Mouse (Mus musculus) midbrain, embryonic 14.5 days (tissue): ENCODE data around the gene Hapln2. TPM values are rescaled to one million over a fixed set of nuclear protein-coding genes. Genes with fewer than 3 reads are reported as not detected.
A peak's percentile ranks its signal among the peaks of the same experiment; 100 is the strongest.

ENCODE experiments used
- ATAC-seq: fragments of 200-750 bp; cut with Nextera tagmentation; 2 replicates; pipeline ENCODE4 v1.8.0; 2017; ENCODE audit warnings: moderate number of reproducible peaks, moderate library complexity; ENCODE audit not compliant: low FRiP score, low TSS enrichment
- DNase-seq: peaks from one replicate; pipeline ENCODE4 v3.0.0-alpha.2; 2015
- H3K27ac ChIP-seq: fragments of 300-500 bp; sonication (generic); replicated peaks from 2 replicates; pipeline ENCODE4 v1.5.1; 2014; ENCODE audit warnings: mild to moderate bottlenecking, low read depth, low read length, moderate library complexity
- H3K27me3 ChIP-seq: fragments of 300-500 bp; sonication (generic); 2 replicates; pipeline ENCODE4 v1.6.1; 2014; ENCODE audit warnings: low read length, control low read depth, mixed read lengths; ENCODE audit not compliant: control insufficient read depth, insufficient read depth
- H3K36me3 ChIP-seq: fragments of 300-500 bp; sonication (generic); 2 replicates; pipeline ENCODE4 v1.6.1; 2014; ENCODE audit warnings: low read length, control low read depth; ENCODE audit not compliant: control insufficient read depth, insufficient read depth
- H3K4me1 ChIP-seq: fragments of 300-500 bp; sonication (generic); 2 replicates; pipeline ENCODE4 v1.6.1; 2014; ENCODE audit warnings: mild to moderate bottlenecking, antibody characterized with exemption, low read length, control low read depth; ENCODE audit not compliant: control insufficient read depth, insufficient read depth
- H3K4me2 ChIP-seq: fragments of 300-500 bp; sonication (generic); 2 replicates; pipeline ENCODE4 v1.6.1; 2014; ENCODE audit warnings: mild to moderate bottlenecking, low read length, moderate library complexity
- H3K4me3 ChIP-seq: fragments of 300-500 bp; sonication (generic); replicated peaks from 2 replicates; pipeline ENCODE4 v1.5.1; 2014; ENCODE audit warnings: low read depth, low read length
- H3K9ac ChIP-seq: fragments of 300-500 bp; sonication (generic); replicated peaks from 2 replicates; pipeline ENCODE4 v1.6.1; 2014; ENCODE audit warnings: mild to moderate bottlenecking, low read length, moderate library complexity
- H3K9me3 ChIP-seq: fragments of 300-500 bp; sonication (generic); 2 replicates; pipeline ENCODE4 v1.6.1; 2016; ENCODE audit warnings: low read length, control low read depth, mixed read lengths; ENCODE audit not compliant: control insufficient read depth
- WGBS: fragments of 180-500 bp; shearing (Covaris S2); extraction: QIAGEN DNeasy Blood & Tissue Kit; methylation state at CpG from one replicate; pipeline ENCODE4 v1.1.7; 2014; 5-methylcytosine and 5-hydroxymethylcytosine counted together
- polyA plus RNA-seq: library from polyadenylated mRNA; unstranded; fragments of >200 nt; fragmentation: Nextera tagmentation; extraction: Ambion mirVana; gene quantifications from 2 replicates; pipeline ENCODE4 v1.2.1, GENCODE M21; 2014

Gene Hapln2
- polyA plus RNA-seq, 1 experiment from 2014 or later = 0.57 TPM

- Histone ChIP-seq H3K4me3 (no peak overlapping the region), H3K9me3 (no peaks in the 10 kb centered on the region), H3K4me2 (no peak overlapping the region), H3K9ac (no peak overlapping the region), H3K36me3 (peaks cover 30% of the 10 kb centered on the region), H3K27ac (no peak overlapping the region), H3K4me1 (no peaks in the 10 kb centered on the region), H3K27me3 (no peaks in the 10 kb centered on the region)
- DNase-seq (no peak), ATAC-seq (no peak)
- 96% methylated on average over 3 of the region's 3 CpGs for WGBS
These were observed 22.1 kb upstream of the Hapln2 start for GRCm38 (mm10) chr3:88049532-88049931.

DNA sequence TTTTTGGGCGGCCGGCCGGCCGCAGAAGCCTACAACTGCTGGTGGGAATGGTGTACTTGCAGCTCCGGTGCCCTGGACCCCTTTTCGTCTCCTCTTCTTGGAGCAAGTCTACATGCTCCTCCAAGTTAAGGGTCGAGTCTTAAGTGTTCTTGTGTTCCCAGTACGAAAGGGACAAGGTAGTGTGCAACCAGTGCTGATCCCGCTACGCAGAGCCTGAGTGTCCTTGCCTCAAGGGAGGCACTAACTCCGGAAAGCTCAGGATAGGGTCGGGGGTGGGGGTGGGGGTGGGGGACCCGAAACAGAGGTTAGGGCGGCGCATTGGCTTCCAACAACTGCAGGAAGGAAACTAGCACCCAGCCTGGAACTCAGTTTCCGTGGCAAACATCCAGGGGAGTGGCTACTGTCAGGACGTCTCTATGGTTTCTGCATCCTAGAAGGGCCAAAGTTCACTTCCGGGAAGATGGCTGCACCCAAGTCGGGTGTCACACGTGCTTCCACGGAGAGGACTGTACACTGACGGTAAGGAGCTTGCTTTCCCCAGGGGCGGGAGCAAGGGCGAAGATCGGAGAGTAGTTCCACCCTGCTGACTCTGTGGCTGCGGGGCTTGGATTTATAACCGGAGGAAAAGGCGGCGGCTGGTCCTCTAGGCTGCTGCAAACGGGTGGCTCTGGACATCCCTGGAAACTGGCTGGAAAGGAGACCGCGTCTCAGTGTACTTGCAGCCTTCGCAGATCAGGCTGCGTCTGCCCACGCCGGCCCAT, 15.5 kb upstream of the Hapln2 start, which contains the start of gene Gpatch4:
Gene Gpatch4, plus strand, starts transcription at position 448 of the 761 bp plus-strand sequence.
- WGBS = 10% methylated on average over 36 of the region's 36 CpGs
- Histone ChIP-seq H3K4me2 (peak within 1 kb of the TSS; percentile 61), H3K4me1 (peaks cover 9% of the 10 kb centered on the region), H3K9ac (peak within 1 kb of the TSS; percentile 38), H3K27me3 (no peaks in the 10 kb centered on the region), H3K4me3 (peak within 1 kb of the TSS; percentile 63), H3K36me3 (no peaks in the 10 kb centered on the region), H3K27ac (no peak within 1 kb of the TSS), H3K9me3 (no peaks in the 10 kb centered on the region)
- ATAC-seq (peak; percentile 77; the same call in 1 of the 2 replicates), DNase-seq (peak; percentile 98)

- ATAC-seq (no peak), DNase-seq (no peak)
- Histone ChIP-seq H3K27me3 (no peaks in the 10 kb centered on the region), H3K4me1 (no peaks in the 10 kb centered on the region), H3K9ac (no peak overlapping the region), H3K27ac (no peak overlapping the region), H3K36me3 (no peaks in the 10 kb centered on the region), H3K4me2 (no peak overlapping the region), H3K9me3 (no peaks in the 10 kb centered on the region), H3K4me3 (no peak overlapping the region)
- WGBS = 69% methylated on average over 1 of the region's 1 CpGs
These were observed 8.3 kb upstream of the Hapln2 start for GRCm38 (mm10) chr3:88035561-88036293.

- H3K4me2 ChIP-seq = no peak overlapping the region
- ATAC-seq (no peak), DNase-seq (no peak)
- H3K9ac ChIP-seq = no peak overlapping the region
- no peak overlapping the region for H3K4me3 ChIP-seq
- no peaks in the 10 kb centered on the region for H3K27me3 ChIP-seq
- no peak overlapping the region for H3K27ac ChIP-seq
- no peaks in the 10 kb centered on the region for H3K4me1 ChIP-seq
- H3K36me3 ChIP-seq = no peaks in the 10 kb centered on the region
- WGBS = 77% methylated on average over 5 of the region's 5 CpGs
- H3K9me3 ChIP-seq = no peaks in the 10 kb centered on the region
These were observed 6.1 kb upstream of the Hapln2 start for GRCm38 (mm10) chr3:88033506-88033905.

DNA sequence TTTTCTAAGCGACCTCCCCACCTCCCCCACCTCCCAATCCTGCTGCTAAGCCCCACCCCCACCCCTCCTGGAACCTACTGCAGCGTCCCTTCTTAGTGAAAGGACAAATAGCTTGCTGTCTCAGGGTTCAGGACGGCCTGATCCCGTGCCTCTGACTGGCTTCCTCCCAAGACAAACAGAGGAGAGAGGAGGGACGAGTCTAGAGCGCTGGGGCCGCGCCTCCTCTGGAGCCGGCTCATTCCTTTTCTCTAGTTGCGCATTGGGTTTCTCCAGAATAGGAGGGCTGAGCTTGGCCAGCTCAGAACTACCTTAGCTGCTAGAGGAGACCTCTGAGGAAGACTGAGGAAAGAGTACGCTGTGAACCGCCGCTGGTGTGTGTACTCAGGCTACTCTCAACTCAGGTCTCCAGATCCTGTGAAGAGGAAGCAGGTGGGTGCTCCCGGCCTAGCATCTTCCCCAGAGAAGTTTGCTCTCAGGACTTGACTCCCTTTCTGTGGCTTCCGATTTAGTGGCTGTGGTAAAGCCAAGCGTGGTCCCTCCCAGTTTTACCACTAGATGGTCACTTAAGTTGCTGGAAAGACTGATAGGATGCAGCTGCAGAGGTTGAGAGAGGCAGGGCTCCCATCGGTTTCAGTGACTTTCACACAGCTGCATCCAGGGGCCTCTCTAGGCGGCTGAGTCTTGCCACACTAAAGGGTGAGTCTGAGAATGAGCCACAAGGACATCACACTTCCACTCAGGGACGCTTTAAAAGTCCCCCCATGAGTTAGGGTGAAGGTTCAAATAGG, 3.4 kb upstream of the Hapln2 start:
- ATAC-seq (no peak), DNase-seq (peak; percentile 8)
- Histone ChIP-seq H3K4me2 (no peak overlapping the region), H3K27ac (no peak overlapping the region), H3K27me3 (peaks cover 1% of the 10 kb centered on the region), H3K36me3 (no peaks in the 10 kb centered on the region), H3K9me3 (peaks cover 7% of the 10 kb centered on the region; the same call in 1 of the 2 replicates), H3K4me1 (no peaks in the 10 kb centered on the region), H3K4me3 (no peak overlapping the region), H3K9ac (no peak overlapping the region)
- WGBS = 16% methylated on average over 19 of the region's 19 CpGs

DNA sequence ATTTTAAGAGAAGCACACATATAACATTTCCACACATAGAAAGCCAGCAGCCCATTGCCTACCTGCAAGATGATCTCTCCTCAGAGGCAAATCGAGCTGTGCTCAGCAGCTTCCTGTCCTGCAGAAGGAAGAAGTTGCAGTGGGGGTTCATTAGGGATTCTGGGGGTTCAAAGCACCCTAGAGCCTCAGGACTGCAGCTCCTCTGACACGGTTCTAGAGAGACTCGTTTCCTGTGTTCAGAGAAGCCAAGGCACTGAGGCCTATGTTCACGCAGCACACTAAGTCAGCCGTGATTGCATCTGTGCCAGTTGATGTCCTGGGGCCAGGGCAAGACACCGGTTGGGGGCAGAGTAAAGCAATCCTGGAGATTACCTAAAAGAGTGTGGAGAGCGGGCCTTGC, 560 bp downstream of the Hapln2 start:
- no peaks in the 10 kb centered on the region for H3K36me3 ChIP-seq
- no peak overlapping the region for H3K4me2 ChIP-seq
- peaks cover 7% of the 10 kb centered on the region; the same call in 1 of the 2 replicates for H3K9me3 ChIP-seq
- 71% methylated on average over 7 of the region's 7 CpGs for WGBS
- H3K27me3 ChIP-seq = peaks cover 41% of the 10 kb centered on the region
- H3K4me3 ChIP-seq = no peak overlapping the region
- peaks cover 16% of the 10 kb centered on the region for H3K4me1 ChIP-seq
- H3K9ac ChIP-seq = no peak overlapping the region
- ATAC-seq = no peak
- no peak overlapping the region for H3K27ac ChIP-seq
- DNase-seq = no peak

- under 1% methylated on average over 81 of the region's 81 CpGs for WGBS
- H3K36me3 ChIP-seq = no peaks in the 10 kb centered on the region
- H3K27me3 ChIP-seq = peaks cover 61% of the 10 kb centered on the region
- no peak overlapping the region for H3K27ac ChIP-seq
- DNase-seq = peak; percentile 66
- peaks cover 16% of the 10 kb centered on the region for H3K4me1 ChIP-seq
- peak overlapping the region; percentile 51 for H3K9ac ChIP-seq
- peak; percentile 55; the same call in 1 of the 2 replicates for ATAC-seq
- peaks cover 6% of the 10 kb centered on the region; the same call in 1 of the 2 replicates for H3K9me3 ChIP-seq
- H3K4me2 ChIP-seq = peak overlapping the region; percentile 94
- H3K4me3 ChIP-seq = peak overlapping the region; percentile 51
These were observed 4.0 kb downstream of the Hapln2 start for GRCm38 (mm10) chr3:88023192-88024074.
